Mouse (Mus musculus): Measurements from ENCODE around the gene C5ar2.
"Not testable (repeated sequence)": the region's sequence is repeated elsewhere in the genome, so short reads cannot be mapped to it uniquely, and the experiment has no call there.

Gene C5ar2

DNA sequence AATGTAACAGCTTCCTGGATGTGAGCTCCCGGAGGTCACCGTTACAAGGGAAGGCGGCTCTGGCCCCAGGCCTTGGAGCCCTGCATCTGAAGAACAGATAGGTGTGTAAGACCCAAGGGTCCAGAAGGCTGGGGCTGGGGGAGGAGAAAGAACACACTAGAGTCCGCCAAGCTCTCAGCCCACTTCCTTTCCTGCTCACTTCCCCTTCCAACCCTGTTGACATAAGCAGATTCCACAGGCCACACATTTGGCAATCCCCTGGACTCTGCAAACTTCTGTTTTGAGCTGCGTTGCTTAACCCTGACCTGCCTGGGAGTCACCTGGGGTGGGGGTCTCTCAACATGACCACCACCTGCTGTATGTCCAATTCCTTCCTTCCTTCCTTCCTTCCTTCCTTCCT lies at the start of gene C5ar2:
Gene C5ar2, minus strand, starts transcription at position 88 of the 400 bp plus-strand sequence.
- DNase-seq (ENCODE audit: low spot score in 2 of 2): no peak

DNA sequence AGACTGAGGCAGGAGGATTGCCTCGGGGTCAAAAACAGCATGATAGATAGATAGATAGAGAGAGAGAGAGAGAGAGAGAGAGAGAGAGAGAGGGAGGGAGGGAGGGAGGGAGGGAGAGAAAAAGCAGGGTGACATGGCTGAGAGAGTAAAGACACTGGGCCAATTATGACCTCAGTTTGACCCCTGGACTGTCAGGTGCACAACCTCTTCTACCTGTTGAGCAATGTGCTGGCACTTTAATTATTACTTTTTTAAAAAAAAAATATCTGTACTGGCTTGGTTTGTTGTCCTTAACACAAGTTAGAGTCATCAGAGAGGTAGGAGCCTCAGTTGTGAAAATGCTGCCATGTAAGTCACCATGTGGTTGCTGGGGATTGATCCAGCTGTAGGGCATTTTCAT lies 43.8 kb upstream of the C5ar2 start:
- no peak for DNase-seq (ENCODE audit: low spot score in 2 of 2)

DNA sequence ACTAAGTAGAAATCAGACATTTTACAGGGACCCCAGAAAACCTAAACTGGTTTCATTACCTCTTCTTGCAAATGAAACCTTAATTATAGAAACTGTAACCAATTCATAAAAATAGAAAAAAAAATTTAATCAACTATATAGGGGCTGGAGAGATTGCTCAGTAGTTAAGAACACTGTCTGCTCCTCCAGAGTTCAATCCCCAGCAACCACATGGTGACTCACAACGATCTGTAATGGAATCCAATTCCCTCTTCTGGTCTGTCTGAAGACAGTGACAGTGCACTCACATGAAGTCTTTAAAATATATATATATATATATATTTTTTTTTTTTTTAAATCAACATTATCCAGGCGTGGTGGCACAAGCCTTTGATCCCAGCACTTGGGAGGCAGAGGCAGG lies 43.1 kb upstream of the C5ar2 start:
- DNase-seq (ENCODE audit: low spot score in 2 of 2): no peak

DNA sequence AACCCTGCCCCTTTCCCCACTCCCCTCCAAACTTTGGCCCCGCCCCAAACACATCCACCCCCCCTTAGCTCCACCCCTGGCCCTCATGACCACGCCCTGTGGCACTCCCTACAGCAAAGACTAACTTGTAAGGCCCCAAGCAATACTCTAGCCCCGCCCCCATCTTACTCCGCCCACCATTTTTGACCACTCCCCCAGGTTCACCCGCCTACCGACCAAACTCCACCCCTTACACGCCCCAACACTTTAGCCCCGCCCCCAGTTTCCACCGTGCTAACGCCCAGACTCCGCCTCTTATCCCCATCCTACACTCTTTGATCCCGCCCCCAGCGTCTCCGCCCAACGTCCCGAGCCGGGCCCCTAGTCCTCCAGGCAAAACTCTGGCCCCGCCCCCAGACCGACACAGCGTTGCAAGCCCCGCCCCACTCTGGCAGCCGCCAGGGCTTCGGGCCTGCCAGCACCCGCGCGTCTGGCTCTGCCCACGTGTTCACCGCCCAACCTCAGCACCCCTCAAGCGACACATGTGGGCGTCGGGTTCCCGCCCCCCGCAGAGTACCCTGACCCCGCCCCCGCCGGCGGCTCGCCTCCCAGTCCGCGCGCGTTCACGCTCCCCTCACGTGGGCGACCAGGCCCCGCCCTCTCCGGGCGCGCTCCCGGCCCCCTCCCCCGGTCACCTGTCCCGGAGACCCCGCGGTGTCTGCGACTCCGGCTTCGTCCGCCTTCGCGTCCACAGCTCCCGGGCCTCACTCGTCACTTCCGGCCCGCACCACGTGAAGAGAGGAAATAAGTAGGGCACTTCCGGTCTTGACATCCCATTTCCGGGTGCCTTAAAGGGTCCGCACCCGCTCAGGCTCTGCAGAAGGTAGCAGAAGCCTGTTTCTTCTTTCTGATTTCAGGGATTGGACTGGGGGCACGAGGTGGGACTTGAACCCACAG lies 42.3 kb upstream of the C5ar2 start, which contains the start of gene Ccdc9:
Gene Ccdc9, minus strand, starts transcription at position 770 of the 936 bp plus-strand sequence.
- DNase-seq (ENCODE audit: low spot score in 2 of 2): peak; percentile 99

DNA sequence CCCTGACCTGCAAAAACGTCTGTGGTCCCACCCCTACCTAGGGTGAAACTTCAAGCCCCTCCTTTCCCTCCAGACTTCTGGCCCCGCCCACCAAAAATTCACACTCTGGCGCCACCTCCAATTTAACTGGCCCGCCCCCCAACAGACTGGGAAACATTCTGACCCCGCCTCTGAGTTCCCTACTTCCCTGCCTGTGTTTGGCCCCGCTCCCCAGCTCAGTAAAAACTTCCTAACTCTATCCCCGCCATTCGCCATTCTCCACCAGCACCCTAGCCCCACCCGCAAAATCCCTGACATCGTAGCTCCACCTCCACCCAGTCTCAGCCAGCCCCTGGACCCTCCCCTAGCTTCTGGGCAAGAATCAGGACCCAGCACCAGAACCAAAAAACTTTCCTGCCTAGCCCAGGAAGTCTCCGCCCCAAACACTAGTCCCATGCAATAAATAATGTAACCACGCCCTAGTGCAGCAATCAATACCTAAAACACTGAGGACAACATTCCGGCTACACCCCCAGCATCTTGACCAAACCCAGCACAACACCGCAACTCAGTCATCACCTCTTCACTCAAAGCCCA lies 41.6 kb upstream of the C5ar2 start:
- peak; percentile 39 to 62 for DNase-seq (ENCODE audit: low spot score in 2 of 2)

DNA sequence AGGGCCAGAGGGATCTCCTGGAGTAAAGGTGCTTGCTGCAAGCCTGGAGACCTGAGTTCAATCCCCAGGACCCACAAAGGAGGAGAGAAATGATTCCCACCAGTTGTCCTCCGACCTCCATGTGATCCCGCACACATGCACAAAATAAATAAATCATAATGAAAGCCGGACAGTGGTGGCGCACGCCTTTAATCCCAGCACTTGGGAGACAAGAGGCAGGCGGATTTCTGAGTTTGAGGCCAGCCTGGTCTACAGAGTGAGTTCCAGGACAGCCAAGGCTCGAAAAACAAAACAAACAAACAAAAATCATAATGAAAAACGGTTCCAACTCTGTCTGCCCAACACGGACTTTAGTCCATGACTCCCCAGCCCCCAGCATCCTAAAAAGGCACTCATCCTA lies 41.0 kb upstream of the C5ar2 start:
- DNase-seq (ENCODE audit: low spot score in 2 of 2): no peak

DNA sequence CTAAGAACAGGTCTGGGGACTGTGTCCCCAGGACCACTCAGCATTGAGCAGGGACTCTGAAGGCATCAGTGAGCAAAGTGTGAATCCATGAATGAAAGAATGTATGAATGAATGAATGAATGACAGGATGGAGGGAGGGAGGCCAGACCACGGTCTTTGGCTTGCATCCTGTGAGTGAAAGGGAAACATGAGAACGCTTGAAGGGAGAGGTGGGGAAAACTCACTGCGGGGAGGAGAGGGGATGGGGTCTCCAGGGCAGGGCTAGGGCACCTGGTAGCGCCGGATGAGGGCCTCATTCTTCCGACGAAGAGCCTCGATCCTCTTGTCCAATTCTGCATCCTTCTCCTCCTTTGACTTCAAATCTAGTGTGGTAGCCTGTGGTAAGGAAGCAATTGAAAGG lies 40.0 kb upstream of the C5ar2 start:
- no peak for DNase-seq (ENCODE audit: low spot score in 2 of 2)

DNA sequence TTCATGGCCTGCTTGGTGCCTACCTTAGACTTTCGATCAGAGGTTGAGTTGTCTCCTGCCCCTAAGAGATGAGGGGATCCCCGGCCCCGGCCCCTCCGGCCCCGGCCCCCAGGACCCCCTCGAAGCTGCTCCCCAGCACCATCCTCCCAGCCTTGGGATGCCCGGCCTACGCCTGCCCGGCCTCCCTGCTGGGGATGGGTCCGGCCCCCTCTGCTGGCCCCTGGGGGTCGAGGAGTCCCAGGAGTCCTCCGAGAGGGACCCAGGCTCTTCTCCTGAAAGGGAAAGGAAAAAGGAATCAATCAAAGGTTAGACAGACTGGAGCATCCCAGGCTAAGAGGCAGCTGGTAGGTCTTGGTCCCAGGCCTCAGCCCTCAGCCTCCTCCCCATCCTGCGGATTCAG lies 38.4 kb upstream of the C5ar2 start:
- DNase-seq (ENCODE audit: low spot score in 2 of 2): no peak

DNA sequence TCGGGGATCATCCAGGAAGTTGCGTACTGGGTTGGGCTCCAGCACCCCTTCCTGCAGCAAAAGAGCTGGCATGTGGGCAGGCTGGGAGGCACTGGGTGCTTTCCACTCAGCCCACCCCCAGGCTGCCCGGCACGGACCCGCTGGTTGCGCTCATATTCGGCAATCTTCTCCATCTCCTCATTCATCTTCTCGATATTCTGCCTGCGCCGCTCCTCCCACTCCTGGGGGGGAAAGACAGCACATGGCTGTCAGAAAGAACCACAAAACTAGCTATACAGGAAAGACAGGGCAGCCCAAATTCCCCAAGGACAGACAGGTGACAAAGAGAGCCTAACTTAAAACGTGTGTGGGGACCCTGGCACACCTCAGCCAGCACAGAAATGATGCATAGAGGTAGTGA lies 36.8 kb upstream of the C5ar2 start:
- no peak for DNase-seq (ENCODE audit: low spot score in 2 of 2)

DNA sequence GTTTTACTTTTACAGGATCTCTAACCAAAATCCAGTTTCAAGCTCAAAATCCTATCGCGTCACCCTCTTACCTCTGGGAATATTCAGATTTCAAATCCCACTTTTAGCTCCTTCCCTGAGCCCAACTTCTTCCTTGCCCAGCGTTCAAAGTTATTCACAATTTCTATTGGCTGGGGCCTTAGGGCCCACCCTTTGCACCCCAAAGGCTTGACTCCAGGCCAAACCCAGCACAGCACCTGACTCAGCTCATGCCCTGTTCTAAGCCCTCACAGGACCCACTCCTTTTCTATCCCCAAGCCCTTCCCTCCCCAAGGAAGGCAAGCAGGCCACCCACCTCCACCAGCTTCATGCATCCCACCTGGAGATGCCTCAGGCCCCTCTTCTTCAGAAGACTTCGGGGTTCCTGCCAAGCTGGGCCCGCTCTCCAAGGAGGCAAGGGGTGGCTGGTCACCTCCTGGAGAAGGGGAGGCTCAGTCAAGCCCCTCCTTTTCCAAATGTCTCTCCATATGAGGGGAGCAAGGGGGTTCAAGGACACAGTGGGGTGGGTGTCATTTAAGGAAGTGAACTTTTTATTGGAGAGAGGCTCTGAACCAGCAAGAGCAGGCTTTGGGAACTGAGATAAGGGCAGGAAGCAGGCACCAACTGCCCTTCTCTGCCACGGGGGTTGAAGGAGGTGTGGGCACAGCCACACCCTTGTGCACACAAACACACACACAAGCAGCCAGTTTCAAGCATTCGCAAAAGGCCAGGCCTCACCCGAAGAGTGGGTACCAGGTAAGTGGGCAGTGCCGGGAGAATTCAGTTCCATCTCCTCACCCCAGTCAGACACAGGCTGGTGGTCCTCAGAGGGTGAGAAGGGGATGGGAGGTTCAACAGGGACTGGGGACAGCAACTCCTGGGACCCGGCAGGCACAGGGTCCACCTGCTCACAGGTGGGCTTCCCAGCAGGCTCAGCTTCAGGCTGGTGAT lies 31.3 kb upstream of the C5ar2 start:
- DNase-seq (ENCODE audit: low spot score in 2 of 2): no peak

DNA sequence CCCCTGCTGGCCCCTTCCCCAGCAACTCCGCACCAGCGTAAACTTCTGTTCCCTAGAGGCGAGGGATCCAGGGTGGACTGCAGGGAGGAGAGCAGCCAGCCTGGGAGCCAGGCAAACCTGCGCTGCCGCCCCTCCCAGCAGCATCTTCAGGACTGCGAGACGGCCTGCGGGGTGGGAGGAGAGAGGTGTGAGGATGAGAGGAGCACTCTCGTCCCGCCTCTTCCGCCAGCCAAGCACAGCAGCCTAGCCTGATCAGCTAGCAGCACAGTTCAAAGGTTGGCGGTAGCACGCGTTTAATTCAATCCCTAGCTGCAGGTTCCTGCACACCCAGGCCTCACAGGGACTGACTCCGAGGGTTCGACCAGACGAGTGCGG lies 29.8 kb upstream of the C5ar2 start:
- peak; percentile 53 for DNase-seq (ENCODE audit: low spot score in 2 of 2)

DNA sequence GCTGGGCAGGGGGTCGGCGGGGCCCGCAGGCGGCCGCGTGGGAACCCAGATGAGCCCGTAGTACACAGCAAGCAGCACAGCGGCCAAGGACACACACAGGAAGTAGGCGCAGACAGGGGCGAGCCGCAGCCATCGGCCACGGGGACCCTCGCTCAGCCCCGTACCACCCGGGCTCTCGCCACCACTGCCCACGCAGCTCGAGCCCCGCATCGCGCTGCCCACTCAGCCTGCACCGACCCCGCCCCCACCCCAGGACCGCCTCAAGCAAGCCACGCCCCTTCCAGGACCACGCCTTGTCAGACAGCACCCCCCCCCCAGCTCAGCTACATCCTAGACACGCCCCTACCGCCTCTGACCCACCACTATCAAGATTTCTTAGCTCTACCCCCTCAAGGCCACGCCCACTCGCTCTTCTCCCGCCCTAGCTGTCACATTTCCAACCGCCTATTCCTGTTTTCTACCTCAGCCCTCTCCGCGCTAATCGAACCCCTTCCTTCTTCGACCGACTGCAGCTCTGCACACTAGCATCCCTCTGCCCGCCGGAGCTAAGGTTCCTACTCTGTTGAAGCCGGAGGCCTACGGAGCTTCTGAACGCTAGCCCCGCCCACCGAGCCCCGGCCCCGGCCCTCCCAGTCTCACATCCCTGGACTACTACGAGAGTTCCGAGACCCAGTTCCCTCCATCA lies 29.3 kb upstream of the C5ar2 start, which contains the start of gene Inafm1:
Gene Inafm1, minus strand, starts transcription at position 537 of the 685 bp plus-strand sequence.
- DNase-seq (ENCODE audit: low spot score in 2 of 2): peak; percentile 71 to 76

DNA sequence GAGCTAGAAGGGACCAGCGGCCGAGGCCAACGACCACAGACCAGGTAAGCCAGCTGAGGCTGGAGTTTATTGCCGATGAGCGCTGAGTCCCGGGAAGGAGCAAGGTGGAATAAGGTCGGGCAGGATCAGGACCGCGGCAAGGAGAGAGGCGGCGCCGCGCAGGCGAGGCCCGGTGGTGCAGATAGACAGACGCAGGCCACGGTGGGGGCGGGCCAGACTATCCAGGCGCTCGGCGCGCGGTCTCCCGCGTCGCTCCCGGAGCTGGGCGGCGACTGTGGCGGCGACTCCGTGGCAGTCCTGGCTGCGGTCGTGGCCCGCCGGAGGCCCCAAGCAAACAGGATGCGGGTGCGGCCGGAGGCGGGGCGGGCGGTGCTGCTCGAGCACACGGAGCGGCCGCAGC lies 28.7 kb upstream of the C5ar2 start:
- peak; percentile 50 to 58 for DNase-seq (ENCODE audit: low spot score in 2 of 2)

DNA sequence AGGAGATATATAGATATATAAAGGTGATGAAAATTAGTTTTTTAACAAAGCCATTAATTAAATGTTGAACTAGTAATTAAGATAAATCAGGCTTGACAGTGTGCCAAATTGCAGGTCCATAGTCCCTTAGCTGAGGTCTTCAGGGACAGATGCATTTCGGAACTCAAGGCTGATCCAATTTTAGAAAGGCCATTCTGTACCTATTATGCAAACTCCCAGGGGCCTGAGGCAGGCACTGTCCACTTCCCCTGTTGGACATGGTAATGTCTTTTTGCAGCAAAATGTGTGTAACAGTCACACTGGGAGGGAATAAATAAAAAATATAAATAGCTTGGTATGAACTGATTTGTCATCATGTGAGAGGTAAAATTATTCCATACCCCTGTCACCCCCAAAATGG lies 27.2 kb upstream of the C5ar2 start:
- no peak for DNase-seq (ENCODE audit: low spot score in 2 of 2)

DNA sequence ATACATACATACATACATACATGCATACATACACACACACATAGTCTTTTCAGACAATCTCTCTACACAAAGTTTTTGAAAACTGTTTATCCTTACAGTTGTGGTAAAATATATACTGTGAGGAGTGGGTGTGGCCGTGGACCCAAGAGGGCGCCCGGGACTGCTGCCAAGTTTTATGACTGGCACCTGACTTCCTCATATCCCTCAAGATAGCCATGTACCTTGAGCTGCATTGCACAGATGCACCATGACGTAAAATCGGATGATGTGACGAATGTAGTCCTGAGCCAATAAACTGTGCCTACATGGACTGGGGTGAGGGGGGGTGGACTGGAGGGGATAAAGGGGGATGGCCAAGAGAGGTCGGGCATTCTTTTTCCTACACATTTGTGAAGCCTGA lies 22.6 kb upstream of the C5ar2 start:
- DNase-seq (ENCODE audit: low spot score in 2 of 2): not testable (repeated sequence)

DNA sequence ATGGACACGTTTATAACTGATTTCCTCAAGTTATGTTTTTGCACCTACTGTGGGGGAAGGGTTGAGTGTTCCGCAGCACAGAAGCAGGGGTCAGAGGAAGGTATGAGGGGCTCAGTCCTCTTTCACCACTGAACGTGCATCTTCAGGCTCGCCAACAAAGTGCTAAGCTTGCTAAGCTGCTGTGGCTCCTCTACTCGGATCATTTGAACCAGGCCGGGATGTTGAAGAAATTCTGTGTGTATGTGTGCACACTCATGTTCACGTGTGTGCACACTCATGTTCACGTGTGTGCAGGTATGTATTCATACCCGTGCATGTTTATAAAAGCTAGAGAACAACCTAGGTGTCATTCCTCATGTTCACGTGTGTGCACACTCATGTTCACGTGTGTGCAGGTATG lies 21.9 kb upstream of the C5ar2 start:
- no peak for DNase-seq (ENCODE audit: low spot score in 2 of 2)

DNA sequence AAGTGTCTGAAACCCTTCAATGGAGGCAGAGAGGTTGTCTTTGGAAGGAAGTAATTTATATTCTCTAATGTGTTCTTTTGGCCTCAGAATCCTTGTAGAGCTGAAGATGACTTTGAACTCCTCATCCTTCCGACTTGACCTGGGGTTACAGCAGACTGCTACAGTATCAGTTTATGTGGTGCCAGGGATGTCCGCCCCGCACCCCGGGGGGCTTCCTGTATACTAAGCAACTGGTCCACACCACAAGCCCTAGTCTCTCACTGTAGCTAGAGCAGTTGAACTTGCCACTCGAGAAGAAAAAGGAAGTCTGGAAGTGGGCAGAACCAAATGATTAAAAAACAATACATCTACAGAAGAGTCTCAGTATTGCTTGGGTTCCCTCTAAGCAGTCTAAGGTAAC lies 19.9 kb upstream of the C5ar2 start:
- no peak for DNase-seq (ENCODE audit: low spot score in 2 of 2)

DNA sequence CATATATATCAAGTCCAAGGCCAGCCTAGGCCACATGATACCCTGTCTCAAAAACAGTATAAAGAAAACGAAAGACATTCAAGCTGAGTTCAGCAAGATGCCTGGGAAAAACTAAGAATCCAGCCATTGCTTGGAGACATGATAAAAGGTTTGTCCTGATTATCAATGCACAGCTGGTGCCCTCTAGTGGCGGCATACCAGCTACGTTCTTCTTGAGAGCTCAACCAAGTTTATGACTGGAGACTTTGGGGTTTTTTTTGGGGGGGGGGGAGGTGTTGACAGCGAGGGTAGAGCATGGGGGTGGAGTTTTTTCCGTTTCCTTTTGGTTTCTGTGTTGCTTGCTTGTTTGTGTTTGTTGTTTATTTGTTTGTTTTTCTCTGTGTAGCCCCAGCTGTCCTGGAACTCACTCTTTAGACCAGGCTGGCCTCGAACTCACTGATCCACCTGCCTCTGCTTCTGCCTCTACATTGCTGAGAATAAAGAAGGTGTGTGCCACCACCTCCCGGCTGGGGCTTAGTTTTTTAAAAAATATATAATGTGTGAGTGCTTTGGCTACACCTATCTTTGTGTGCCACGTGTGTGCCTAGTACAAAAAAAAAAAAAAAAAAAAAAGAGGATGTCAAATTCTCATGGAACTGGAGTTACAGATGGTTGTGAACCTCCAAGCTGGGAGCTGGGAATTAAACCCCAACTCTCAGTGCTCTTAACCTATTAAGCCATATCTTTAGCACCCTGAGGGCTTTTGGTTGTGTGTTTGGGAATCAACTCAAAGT lies 19.2 kb upstream of the C5ar2 start:
- DNase-seq (ENCODE audit: low spot score in 2 of 2): peak in 1 of 2 experiments; percentile 68

DNA sequence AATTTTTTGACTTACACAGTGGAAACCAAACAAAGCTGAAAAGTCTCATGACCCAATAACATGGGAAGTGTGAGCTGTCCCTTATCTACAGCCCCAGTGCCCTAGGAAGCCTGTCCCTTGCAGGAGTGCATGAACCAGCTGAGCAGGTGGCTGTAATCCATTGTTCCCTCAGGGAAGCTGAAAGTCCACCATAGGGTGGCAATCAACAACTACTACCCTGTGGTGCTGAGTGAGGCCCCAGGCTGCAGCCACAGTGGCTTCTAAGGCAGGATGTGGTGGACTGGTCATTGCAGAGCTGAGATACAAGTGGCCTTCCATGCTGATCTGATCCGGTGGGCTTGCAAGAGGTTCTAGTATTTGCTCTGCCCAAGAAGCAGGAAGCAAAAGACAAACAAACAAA lies 17.1 kb upstream of the C5ar2 start:
- no peak for DNase-seq (ENCODE audit: low spot score in 2 of 2)

DNA sequence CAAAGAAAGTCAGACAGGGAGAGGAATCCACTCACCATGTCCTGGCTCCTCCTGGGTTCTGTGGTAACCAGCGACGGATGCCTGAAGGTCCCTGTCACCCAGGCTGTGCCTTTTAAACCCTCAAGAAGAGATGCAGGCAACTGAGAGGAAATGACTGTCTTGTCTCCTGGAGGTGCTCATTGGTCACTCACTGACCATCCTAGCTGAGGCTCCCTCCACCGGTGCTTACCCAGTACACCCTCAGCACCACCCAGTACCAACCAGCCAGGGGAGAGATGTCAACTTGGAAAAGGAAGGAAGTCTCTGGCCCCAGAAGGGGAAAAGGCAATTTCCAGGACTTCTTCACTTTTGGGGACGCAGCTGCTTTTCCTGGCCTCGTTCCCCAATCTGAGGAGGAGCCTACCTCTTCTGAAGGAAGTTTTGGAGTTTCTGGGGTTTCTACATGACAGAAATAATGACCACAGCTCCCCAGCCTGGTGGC lies 15.2 kb upstream of the C5ar2 start, which contains the start of gene C5ar1:
Gene C5ar1, minus strand, starts transcription at position 431 of the 481 bp plus-strand sequence.
- no peak for DNase-seq (ENCODE audit: low spot score in 2 of 2)
